Mouse (Mus musculus) thymus, adult 2 months (tissue): ENCODE results near the gene Igfbp2.

ENCODE experiments used
- CTCF ChIP-seq: fragments of 200-500 bp; IDR thresholded peaks from 2 replicates; pipeline ENCODE4 v1.5.1; 2012; ENCODE audit warnings: mild to moderate bottlenecking, control low read depth, low read length, moderate library complexity, borderline replicate concordance; ENCODE audit not compliant: control insufficient read depth, poor library complexity, insufficient read depth; ENCODE audit errors: extremely low read depth
- POLR2A ChIP-seq: fragments of 200-500 bp; IDR thresholded peaks from 2 replicates; pipeline ENCODE4 v1.6.1; 2012; ENCODE audit warnings: mild to moderate bottlenecking, low read length, control low read depth, moderate library complexity; ENCODE audit not compliant: control insufficient read depth, poor library complexity, insufficient read depth; ENCODE audit errors: extremely low read depth

DNA sequence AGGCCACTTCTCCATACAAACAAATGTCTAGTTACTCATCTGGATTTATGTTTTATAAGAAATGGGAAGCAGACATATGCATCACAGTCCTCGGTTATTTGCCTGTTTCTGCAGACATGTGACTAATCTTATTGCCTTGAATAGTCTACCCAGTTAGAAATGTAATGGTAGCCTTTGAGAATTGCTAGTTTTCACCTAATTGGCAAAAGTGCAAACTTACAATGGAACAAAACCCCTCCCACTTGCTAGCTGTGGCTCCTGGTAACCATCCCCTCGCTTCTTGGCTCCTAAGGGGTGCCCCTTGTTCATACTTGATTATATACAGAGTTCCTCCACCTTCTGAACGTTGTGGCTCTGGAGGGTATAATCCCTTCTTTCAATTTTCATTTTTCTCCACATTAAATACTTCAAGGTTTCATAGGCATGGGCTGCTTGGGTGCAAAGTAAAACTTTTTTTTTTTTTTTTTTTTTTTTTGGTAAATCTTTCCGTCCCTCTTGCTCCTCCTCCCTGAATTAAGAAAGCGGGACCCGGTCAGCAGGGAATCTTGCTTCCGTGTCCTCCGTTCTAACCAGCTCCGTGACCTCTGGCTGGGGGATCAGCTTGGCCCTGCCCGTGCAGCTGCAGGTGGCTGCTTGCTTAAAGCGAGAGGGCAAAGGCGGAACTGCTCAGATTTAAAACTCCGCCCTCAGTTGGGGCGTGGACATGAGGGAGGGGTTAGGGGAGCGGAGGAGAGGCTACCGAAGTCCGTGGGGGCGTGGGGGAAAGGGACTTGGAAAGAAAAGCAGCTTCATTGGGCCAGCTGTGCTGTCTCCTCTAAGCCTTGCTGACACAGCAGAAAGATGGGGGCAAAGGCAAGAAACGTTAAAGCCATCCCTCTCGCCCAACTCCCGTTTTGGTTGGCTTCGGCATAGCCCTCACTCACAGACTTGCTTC is 45.6 kb downstream of the Igfbp2 start:
- no peak for TF ChIP-seq POLR2A
- TF ChIP-seq CTCF = no peak
